Mouse (Mus musculus) ES-E14 (cell line): ENCODE data around the gene Tmem29. TPM values are rescaled to one million over a fixed set of nuclear protein-coding genes. Genes with fewer than 3 reads are reported as not detected.

Experiments
- DNase-seq: peaks from one replicate; pipeline ENCODE4 v3.0.0-alpha.2; 2013; ENCODE audit warnings: low read depth, low spot score
- H3K27ac ChIP-seq: 2 replicates; pipeline ENCODE4 v1.5.1; 2012; ENCODE audit warnings: low read depth, mild to moderate bottlenecking, low read length, moderate library complexity, mixed read lengths; ENCODE audit not compliant: poor library complexity, insufficient read depth, severe bottlenecking
- H3K36me3 ChIP-seq: 2 replicates; pipeline ENCODE4 v1.6.1; 2012; ENCODE audit warnings: mild to moderate bottlenecking, low read length, moderate library complexity, mixed read lengths; ENCODE audit not compliant: control insufficient read depth, poor library complexity, insufficient read depth, severe bottlenecking
- H3K4me1 ChIP-seq, 2 experiments: fragments of 150-350 bp in 1 of 2; sonication (generic) in 1 of 2; 2 replicates each; pipeline ENCODE4 v1.6.1; 2012; ENCODE audit warnings: low read length in 2 of 2, mild to moderate bottlenecking in 1 of 2, mixed read lengths in 1 of 2; ENCODE audit not compliant: control insufficient read depth in 2 of 2, insufficient read depth in 2 of 2, poor library complexity in 1 of 2
- H3K4me3 ChIP-seq, 2 experiments: fragments of 150-350 bp in 1 of 2; sonication (generic) in 1 of 2; 2 replicates each; pipeline ENCODE4 v1.5.1; 2012; ENCODE audit warnings: low read length in 2 of 2, low read depth in 1 of 2, mild to moderate bottlenecking in 1 of 2, mixed read lengths in 1 of 2; ENCODE audit not compliant: insufficient read depth in 1 of 2, poor library complexity in 1 of 2, severe bottlenecking in 1 of 2
- H3K9ac ChIP-seq: 2 replicates; pipeline ENCODE4 v1.6.1; 2012; ENCODE audit warnings: low read depth, mild to moderate bottlenecking, low read length, mixed read lengths; ENCODE audit not compliant: poor library complexity, insufficient read depth, severe bottlenecking
- H3K9me3 ChIP-seq: fragments of 150-350 bp; sonication (generic); 2 replicates; pipeline ENCODE4 v1.6.1; 2012; ENCODE audit warnings: low read depth, mild to moderate bottlenecking, low read length; ENCODE audit not compliant: control insufficient read depth, insufficient read depth
- CHD2 ChIP-seq: IDR thresholded peaks from 2 replicates; pipeline ENCODE4 v1.6.1; 2014; ENCODE audit warnings: mild to moderate bottlenecking, low read depth, low read length, inconsistent platforms
- HCFC1 ChIP-seq: IDR thresholded peaks from 2 replicates; pipeline ENCODE4 v1.6.1; 2012; ENCODE audit warnings: low read length, inconsistent platforms, borderline replicate concordance; ENCODE audit not compliant: insufficient read depth
- MAFK ChIP-seq: IDR thresholded peaks from 2 replicates; pipeline ENCODE4 v1.6.1; 2014; ENCODE audit warnings: mild to moderate bottlenecking, low read depth, low read length, inconsistent platforms; ENCODE audit not compliant: insufficient read depth
- ZC3H11A ChIP-seq: IDR thresholded peaks from 2 replicates; pipeline ENCODE4 v1.6.1; 2012; ENCODE audit warnings: low read depth, mild to moderate bottlenecking, inconsistent platforms, low read length, borderline replicate concordance
- ZNF384 ChIP-seq: IDR thresholded peaks from 2 replicates; pipeline ENCODE4 v1.6.1; 2012; ENCODE audit warnings: low read depth, low read length, inconsistent platforms
- in situ Hi-C, 2 experiments: fragments of 600-800 bp; cut with MboI; formaldehyde crosslinking; loops; one replicate each; pipeline ENCODE4 v1.15.1; 2025; ENCODE audit warnings: low sequenced_read_pairs in 2 of 2, inconsistent platforms in 1 of 2; ENCODE audit not compliant: unreplicated experiment in 2 of 2
- total RNA-seq: library from RNA; depleted of rRNA; stranded (reverse); fragments of 300-350 nt; gene quantifications from 2 replicates; pipeline ENCODE4 v1.2.3, GENCODE M21; 2012

Gene Tmem29
- total RNA-seq, 1 experiment, result 19.4 TPM

DNA sequence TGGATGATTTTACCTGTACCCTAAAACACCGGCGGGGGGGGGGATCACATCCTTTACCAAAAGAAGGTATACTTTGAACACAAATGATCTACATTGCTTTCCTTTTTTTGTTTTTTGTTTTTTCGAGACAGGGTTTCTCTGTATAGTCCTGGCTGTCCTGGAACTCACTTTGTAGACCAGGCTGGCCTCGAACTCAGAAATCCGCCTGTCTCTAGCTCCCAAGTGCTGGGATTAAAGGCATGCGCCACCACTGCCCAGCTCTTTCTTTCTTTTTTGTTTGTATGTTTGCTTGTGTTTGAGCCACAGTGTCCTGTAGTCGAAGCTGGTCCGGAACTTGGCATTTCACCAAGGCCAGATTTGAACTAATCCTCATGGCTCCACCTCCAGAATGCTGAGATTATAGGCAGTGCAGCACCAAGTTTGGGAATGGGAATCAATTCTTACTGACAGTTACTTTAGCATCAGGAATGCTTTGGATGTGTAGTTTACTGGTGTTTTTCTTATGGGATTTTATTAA is 515 bp upstream of the Tmem29 start:
- Histone ChIP-seq H3K4me1 (no peaks in the 10 kb centered on the region), H3K27ac (peak overlapping the region; percentile 40; the same call in 1 of the 2 replicates)
- no peak for DNase-seq

DNA sequence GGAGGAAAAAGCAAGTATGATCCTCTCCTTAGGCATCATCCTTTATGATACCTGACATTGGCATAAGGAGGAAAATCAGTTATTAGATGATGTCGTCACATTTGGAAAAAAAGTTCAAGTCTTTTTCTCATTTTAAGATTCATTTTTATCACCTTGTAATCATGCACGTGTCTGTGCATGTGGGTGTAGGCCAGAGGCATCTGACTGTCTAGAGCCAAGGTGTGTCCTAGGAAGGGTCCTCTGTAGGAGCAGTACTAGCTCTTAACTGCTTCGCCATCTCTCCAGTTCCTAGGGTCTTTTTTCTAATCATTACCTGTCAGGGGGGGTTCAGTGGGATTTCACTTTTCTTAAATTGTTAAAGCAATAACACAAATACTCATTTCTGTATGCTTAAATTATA is 818 bp downstream of the Tmem29 start:
- no peak for DNase-seq
- Histone ChIP-seq H3K4me1 (no peaks in the 10 kb centered on the region), H3K4me3 (no peak overlapping the region; a peak in 1 of 4 replicates), H3K9ac (no peak overlapping the region), H3K36me3 (no peaks in the 10 kb centered on the region), H3K9me3 (no peaks in the 10 kb centered on the region), H3K27ac (no peak overlapping the region)
- TF ChIP-seq MAFK (no peak), ZC3H11A (no peak), CHD2 (no peak), HCFC1 (no peak), ZNF384 (no peak)
- in situ Hi-C loops, result no loop called here

More for the DNA sequence above, 515 bp upstream of the Tmem29 start:
- Histone ChIP-seq H3K9ac (peak overlapping the region; percentile 71), H3K9me3 (no peaks in the 10 kb centered on the region), H3K4me3 (peak overlapping the region; percentile 70 to 80), H3K36me3 (no peaks in the 10 kb centered on the region)
- in situ Hi-C loops, result no loop called here
- TF ChIP-seq ZC3H11A (no peak), CHD2 (no peak), ZNF384 (no peak), MAFK (no peak), HCFC1 (no peak)

DNA sequence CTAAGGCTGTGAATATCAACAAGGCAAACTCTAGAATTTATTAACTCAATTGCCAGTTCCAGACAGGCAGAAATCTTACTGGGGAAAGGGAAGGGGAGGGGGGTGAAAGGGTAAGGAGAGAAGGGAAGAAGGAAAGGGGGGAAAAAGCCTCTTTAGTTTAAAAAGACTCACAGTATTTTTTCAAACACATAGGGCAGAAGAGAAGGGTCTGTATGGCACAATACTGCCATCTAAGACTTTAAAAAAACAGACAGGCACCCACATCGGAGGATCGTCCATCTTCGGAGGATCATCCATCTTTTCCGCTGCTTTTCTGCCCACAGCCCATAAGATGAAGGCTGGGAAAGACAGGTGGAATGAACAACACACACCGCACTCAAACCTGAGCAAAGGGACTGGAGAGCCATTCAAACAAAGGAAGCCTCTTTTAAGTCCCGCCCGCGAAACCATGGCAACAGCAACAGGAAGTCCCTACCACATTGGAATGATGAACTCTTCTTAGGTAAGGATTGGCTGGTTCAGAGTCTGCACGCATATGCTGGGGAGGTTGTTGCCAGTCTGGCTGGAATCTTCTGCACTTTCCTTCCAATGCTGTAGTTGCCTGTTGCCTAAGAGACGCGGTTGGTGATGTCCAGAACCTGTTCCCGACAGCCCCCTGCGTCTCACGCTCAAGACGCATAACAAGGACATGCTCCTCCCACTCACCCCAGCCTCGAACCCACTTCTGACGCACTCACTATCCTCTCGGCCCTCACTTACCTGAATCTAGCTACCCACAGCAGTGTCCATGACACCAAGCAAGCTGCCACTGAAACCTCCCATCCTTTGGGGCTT is 18.2 kb downstream of the Tmem29 start:
- 0 out of 2 replicates have a peak overlapping the region, but pooled peaks have one; percentile 18 for H3K27ac ChIP-seq
- no peaks in the 10 kb centered on the region for H3K4me1 ChIP-seq
- H3K36me3 ChIP-seq, result no peaks in the 10 kb centered on the region
- in situ Hi-C loops, result no loop called here
- H3K9me3 ChIP-seq, result no peaks in the 10 kb centered on the region
- H3K9ac ChIP-seq, result peak overlapping the region; percentile 51
- peak; percentile 72 for DNase-seq
- H3K4me3 ChIP-seq, result peak overlapping the region; percentile 54 to 59
- TF ChIP-seq ZNF384, result no peak
- no peak for TF ChIP-seq MAFK
- TF ChIP-seq CHD2, result no peak
- no peak for TF ChIP-seq HCFC1

DNA sequence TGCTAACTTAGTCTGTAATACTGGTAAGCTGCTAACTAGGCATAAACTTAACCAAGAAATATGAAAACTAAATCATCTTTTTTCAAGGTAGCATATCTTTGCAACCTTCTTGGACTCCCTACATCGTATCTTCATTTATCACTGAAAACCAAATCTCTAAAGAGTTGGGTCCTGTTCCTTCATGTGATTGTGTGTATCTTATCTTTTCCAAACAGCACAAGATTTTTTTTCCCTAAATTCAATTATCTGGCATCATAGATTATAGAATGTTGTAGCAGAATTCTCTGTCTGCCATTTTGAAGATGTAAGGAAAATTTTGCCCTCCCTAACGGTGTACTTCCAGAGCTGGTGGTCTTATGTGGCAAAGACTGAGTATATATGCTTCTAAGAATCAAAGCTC is 22.6 kb downstream of the Tmem29 start:
- TF ChIP-seq HCFC1 (no peak), ZC3H11A (no peak), CHD2 (no peak), MAFK (no peak), ZNF384 (no peak)
- in situ Hi-C loops, result no loop called here
- Histone ChIP-seq H3K4me3 (no peak overlapping the region), H3K27ac (no peak overlapping the region), H3K9ac (no peak overlapping the region), H3K9me3 (no peaks in the 10 kb centered on the region), H3K4me1 (no peaks in the 10 kb centered on the region), H3K36me3 (no peaks in the 10 kb centered on the region)
- DNase-seq, result no peak
